Mouse (Mus musculus) spleen, adult 2 months (tissue): Measurements from ENCODE around the gene Nutm1. TPM values are rescaled to one million over a fixed set of nuclear protein-coding genes. Genes with fewer than 3 reads are reported as not detected.
A peak's percentile ranks its signal among the peaks of the same experiment; 100 is the strongest.

Source experiments
- DNase-seq, 2 experiments: peaks; one replicate each; pipeline versions ENCODE4 v3.0.0 to v3.0.0-alpha.2; 2012 to 2021; ENCODE audit warnings: low spot score in 2 of 2, low read depth in 1 of 2
- H3K27ac ChIP-seq: fragments of 200-500 bp; 2 replicates; pipeline ENCODE4 v1.5.1; 2012; ENCODE audit warnings: low read length, inconsistent platforms; ENCODE audit not compliant: insufficient read depth
- H3K27me3 ChIP-seq: fragments of 200-500 bp; 2 replicates; pipeline ENCODE4 v1.6.1; 2012; ENCODE audit warnings: mild to moderate bottlenecking, moderate library complexity, low read length, inconsistent platforms; ENCODE audit not compliant: control insufficient read depth, insufficient read depth
- H3K36me3 ChIP-seq: fragments of 200-500 bp; 2 replicates; pipeline ENCODE4 v1.6.1; 2012; ENCODE audit warnings: mild to moderate bottlenecking, low read length, inconsistent platforms; ENCODE audit not compliant: control insufficient read depth, insufficient read depth
- H3K4me1 ChIP-seq: fragments of 200-500 bp; 2 replicates; pipeline ENCODE4 v1.6.1; 2011; ENCODE audit warnings: inconsistent platforms; ENCODE audit not compliant: control insufficient read depth, insufficient read depth, insufficient read length
- H3K4me3 ChIP-seq: fragments of 200-500 bp; 2 replicates; pipeline ENCODE4 v1.5.1; 2011; ENCODE audit warnings: mild to moderate bottlenecking, inconsistent platforms; ENCODE audit not compliant: insufficient read depth, insufficient read length; ENCODE audit errors: extremely low read depth
- CTCF ChIP-seq: fragments of 200-500 bp; IDR thresholded peaks from 2 replicates; pipeline ENCODE4 v1.5.1; 2011; ENCODE audit warnings: mild to moderate bottlenecking, inconsistent platforms; ENCODE audit not compliant: insufficient read depth, insufficient read length, insufficient replicate concordance; ENCODE audit errors: extremely low read depth
- POLR2A ChIP-seq: fragments of 200-500 bp; IDR thresholded peaks from 2 replicates; pipeline ENCODE4 v1.6.1; 2011; ENCODE audit warnings: low read depth, low read length, inconsistent platforms
- WGBS: fragments of 180-500 bp; shearing (Covaris S2); methylation state at CpG from one replicate; pipeline ENCODE4 v1.1.7; 2018; 5-methylcytosine and 5-hydroxymethylcytosine counted together
- polyA plus RNA-seq: library from polyadenylated mRNA; depleted of rRNA; stranded (reverse); fragments of >200 nt; gene quantifications from 2 replicates; pipeline ENCODE4 v1.2.3, GENCODE M21; 2012

Nutm1 gene
- polyA plus RNA-seq, 1 experiment, result not detected

GRCm38 (mm10) chr2:112241787-112242186 is 17.3 kb downstream of the Nutm1 start:
- no peaks in the 10 kb centered on the region; the same call in 1 of the 2 replicates for H3K4me1 ChIP-seq
- WGBS, result 93% methylated on average over 14 of the region's 14 CpGs
- no peak overlapping the region for H3K4me3 ChIP-seq
- no peaks in the 10 kb centered on the region for H3K27me3 ChIP-seq
- H3K27ac ChIP-seq, result no peak overlapping the region
- TF ChIP-seq POLR2A, result no peak
- no peak for TF ChIP-seq CTCF
- DNase-seq, result no peak
- H3K36me3 ChIP-seq, result no peaks in the 10 kb centered on the region

GRCm38 (mm10) chr2:112239935-112240721 is 19.0 kb downstream of the Nutm1 start:
- WGBS, result 2% methylated on average over 27 of the region's 28 CpGs
- H3K4me3 ChIP-seq, result peak overlapping the region; percentile 70
- DNase-seq, result no peak

GRCm38 (mm10) chr2:112239212-112239934 is 19.7 kb downstream of the Nutm1 start, which contains the start of gene Lpcat4:
Gene Lpcat4 (plus strand): TSS chr2:112239468.
- DNase-seq, result peak; percentile 50 to 83
- H3K4me1 ChIP-seq, result no peaks in the 10 kb centered on the region; the same call in 1 of the 2 replicates
- no peaks in the 10 kb centered on the region for H3K36me3 ChIP-seq
- no peaks in the 10 kb centered on the region for H3K27me3 ChIP-seq
- TF ChIP-seq CTCF (peak; percentile 84), POLR2A (0 out of 2 replicates have a peak, but pooled peaks have one; percentile 6)
- WGBS, result under 1% methylated on average over 91 of the region's 94 CpGs
- H3K27ac ChIP-seq, result peak within 1 kb of the TSS; percentile 86
- H3K4me3 ChIP-seq, result peak within 1 kb of the TSS; percentile 79

More at GRCm38 (mm10) chr2:112239935-112240721, 19.0 kb downstream of the Nutm1 start:
- H3K27me3 ChIP-seq, result no peaks in the 10 kb centered on the region
- H3K4me1 ChIP-seq, result no peaks in the 10 kb centered on the region; the same call in 1 of the 2 replicates
- TF ChIP-seq POLR2A, result no peak
- TF ChIP-seq CTCF, result no peak
- H3K36me3 ChIP-seq, result no peaks in the 10 kb centered on the region
- H3K27ac ChIP-seq, result no peak overlapping the region

GRCm38 (mm10) chr2:112238006-112238405 is 21.1 kb downstream of the Nutm1 start:
- H3K4me3 ChIP-seq, result no peak overlapping the region
- no peaks in the 10 kb centered on the region; the same call in 1 of the 2 replicates for H3K4me1 ChIP-seq
- WGBS, result 34% methylated on average over 4 of the region's 4 CpGs
- H3K27ac ChIP-seq, result no peak overlapping the region
- H3K36me3 ChIP-seq, result no peaks in the 10 kb centered on the region
- TF ChIP-seq POLR2A (no peak), CTCF (no peak)
- no peak for DNase-seq
- H3K27me3 ChIP-seq, result no peaks in the 10 kb centered on the region

- H3K27me3 ChIP-seq, result no peaks in the 10 kb centered on the region
- no peaks in the 10 kb centered on the region for H3K36me3 ChIP-seq
- 73% methylated on average over 2 of the region's 2 CpGs for WGBS
- H3K27ac ChIP-seq, result no peak overlapping the region
- no peak for DNase-seq
- TF ChIP-seq POLR2A, result no peak
- no peak for TF ChIP-seq CTCF
- no peaks in the 10 kb centered on the region; the same call in 1 of the 2 replicates for H3K4me1 ChIP-seq
- no peak overlapping the region for H3K4me3 ChIP-seq
Measured at GRCm38 (mm10) chr2:112236620-112237019, 22.5 kb downstream of the Nutm1 start.

GRCm38 (mm10) chr2:112232623-112233022 is 26.5 kb downstream of the Nutm1 start:
- H3K27ac ChIP-seq, result no peak overlapping the region
- H3K27me3 ChIP-seq, result no peaks in the 10 kb centered on the region
- DNase-seq, result no peak
- TF ChIP-seq CTCF (no peak), POLR2A (no peak)
- no peaks in the 10 kb centered on the region for H3K4me1 ChIP-seq
- WGBS, result 40% methylated on average over 1 of the region's 1 CpGs
- H3K36me3 ChIP-seq, result no peaks in the 10 kb centered on the region
- no peak overlapping the region for H3K4me3 ChIP-seq
